Mouse (Mus musculus): ENCODE measurements around the gene Slc22a14.

Slc22a14 gene

GRCm38 (mm10) chr9:119365284-119365683, at the start of gene Slc22a14:
Gene Slc22a14 (minus strand): TSS chr9:119365553.
- DNase-seq (ENCODE audit: low read depth) = no peak

- no peak for DNase-seq (ENCODE audit: low read depth)
Measured at GRCm38 (mm10) chr9:119409864-119410263, 44.5 kb upstream of the Slc22a14 start.

- no peak for DNase-seq (ENCODE audit: low read depth)
Measured at GRCm38 (mm10) chr9:119408898-119409664, 43.7 kb upstream of the Slc22a14 start.

GRCm38 (mm10) chr9:119407884-119408283, 42.5 kb upstream of the Slc22a14 start:
- DNase-seq (ENCODE audit: low read depth) = no peak

- no peak for DNase-seq (ENCODE audit: low read depth)
Measured at GRCm38 (mm10) chr9:119404090-119404489, 38.7 kb upstream of the Slc22a14 start.

GRCm38 (mm10) chr9:119403236-119403641, 37.9 kb upstream of the Slc22a14 start:
- peak; percentile 10 for DNase-seq (ENCODE audit: low read depth)

GRCm38 (mm10) chr9:119402253-119403235, 37.2 kb upstream of the Slc22a14 start:
- peak; percentile 62 for DNase-seq (ENCODE audit: low read depth)

GRCm38 (mm10) chr9:119401801-119402214, 36.5 kb upstream of the Slc22a14 start, which contains the start of gene Acvr2b:
Gene Acvr2b (plus strand): TSS chr9:119402118.
- DNase-seq (ENCODE audit: low read depth) = peak; percentile 97

- peak; percentile 66 for DNase-seq (ENCODE audit: low read depth)
Measured at GRCm38 (mm10) chr9:119401351-119401750, 36.0 kb upstream of the Slc22a14 start.

GRCm38 (mm10) chr9:119394808-119395207, 29.5 kb upstream of the Slc22a14 start:
- DNase-seq (ENCODE audit: low read depth) = no peak

- DNase-seq (ENCODE audit: low read depth) = no peak
Measured at GRCm38 (mm10) chr9:119390214-119390613, 24.9 kb upstream of the Slc22a14 start.

GRCm38 (mm10) chr9:119388956-119389355, 23.6 kb upstream of the Slc22a14 start:
- DNase-seq (ENCODE audit: low read depth) = peak; percentile 72

- no peak for DNase-seq (ENCODE audit: low read depth)
Measured at GRCm38 (mm10) chr9:119382603-119383002, 17.2 kb upstream of the Slc22a14 start.

GRCm38 (mm10) chr9:119378231-119378630, 12.9 kb upstream of the Slc22a14 start:
- DNase-seq (ENCODE audit: low read depth) = no peak

- DNase-seq (ENCODE audit: low read depth) = peak; percentile 13
Measured at GRCm38 (mm10) chr9:119375556-119375955, 10.2 kb upstream of the Slc22a14 start.

GRCm38 (mm10) chr9:119375008-119375407, 9.7 kb upstream of the Slc22a14 start:
- DNase-seq (ENCODE audit: low read depth) = no peak

GRCm38 (mm10) chr9:119371251-119371650, 5.9 kb upstream of the Slc22a14 start:
- no peak for DNase-seq (ENCODE audit: low read depth)

GRCm38 (mm10) chr9:119370770-119371169, 5.4 kb upstream of the Slc22a14 start:
- DNase-seq (ENCODE audit: low read depth) = peak; percentile 23

GRCm38 (mm10) chr9:119368367-119368766, 3.0 kb upstream of the Slc22a14 start:
- no peak for DNase-seq (ENCODE audit: low read depth)

- DNase-seq (ENCODE audit: low read depth) = no peak
Measured at GRCm38 (mm10) chr9:119363229-119363628, 2.1 kb downstream of the Slc22a14 start.

- no peak for DNase-seq (ENCODE audit: low read depth)
Measured at GRCm38 (mm10) chr9:119361416-119361815, 3.9 kb downstream of the Slc22a14 start.

GRCm38 (mm10) chr9:119358058-119358429, 7.3 kb downstream of the Slc22a14 start:
- no peak for DNase-seq (ENCODE audit: low read depth)

All from NIH3T3 (cell line).